Mouse (Mus musculus): ENCODE measurements around the gene Tox2.

Gene Tox2

GRCm38 (mm10) chr2:163309376-163309775 lies 106.5 kb downstream of the Tox2 start:
- TF ChIP-seq GATA4 (IDR thresholded peaks at IDR 0.05; ENCODE audit: insufficient replicate concordance, low read length), result no peak

GRCm38 (mm10) chr2:163310163-163310688 lies 107.3 kb downstream of the Tox2 start:
- TF ChIP-seq GATA4 (IDR thresholded peaks at IDR 0.05; ENCODE audit: insufficient replicate concordance, low read length), result no peak

- TF ChIP-seq GATA4 (IDR thresholded peaks at IDR 0.05; ENCODE audit: insufficient replicate concordance, low read length), result no peak
Measured at GRCm38 (mm10) chr2:163317281-163317680, 114.4 kb downstream of the Tox2 start.

- no peak for TF ChIP-seq GATA4 (IDR thresholded peaks at IDR 0.05; ENCODE audit: insufficient replicate concordance, low read length)
Measured at GRCm38 (mm10) chr2:163318777-163319176, 115.9 kb downstream of the Tox2 start.

- no peak for TF ChIP-seq GATA4 (IDR thresholded peaks at IDR 0.05; ENCODE audit: insufficient replicate concordance, low read length)
Measured at GRCm38 (mm10) chr2:163323163-163323562, 120.2 kb downstream of the Tox2 start.

GRCm38 (mm10) chr2:163330742-163331141 lies 127.8 kb downstream of the Tox2 start:
- no peak for TF ChIP-seq GATA4 (IDR thresholded peaks at IDR 0.05; ENCODE audit: insufficient replicate concordance, low read length)

GRCm38 (mm10) chr2:163331423-163331822 lies 128.5 kb downstream of the Tox2 start:
- no peak for TF ChIP-seq GATA4 (IDR thresholded peaks at IDR 0.05; ENCODE audit: insufficient replicate concordance, low read length)

- no peak for TF ChIP-seq GATA4 (IDR thresholded peaks at IDR 0.05; ENCODE audit: insufficient replicate concordance, low read length)
Measured at GRCm38 (mm10) chr2:163332368-163333055, 129.6 kb downstream of the Tox2 start.

- no peak for TF ChIP-seq GATA4 (IDR thresholded peaks at IDR 0.05; ENCODE audit: insufficient replicate concordance, low read length)
Measured at GRCm38 (mm10) chr2:163340263-163340662, 137.3 kb downstream of the Tox2 start.

- TF ChIP-seq GATA4 (IDR thresholded peaks at IDR 0.05; ENCODE audit: insufficient replicate concordance, low read length), result no peak
Measured at GRCm38 (mm10) chr2:163343671-163344070, 140.7 kb downstream of the Tox2 start.

- no peak for TF ChIP-seq GATA4 (IDR thresholded peaks at IDR 0.05; ENCODE audit: insufficient replicate concordance, low read length)
Measured at GRCm38 (mm10) chr2:163344976-163345660, 142.2 kb downstream of the Tox2 start.

GRCm38 (mm10) chr2:163346497-163346896 lies 143.6 kb downstream of the Tox2 start:
- TF ChIP-seq GATA4 (IDR thresholded peaks at IDR 0.05; ENCODE audit: insufficient replicate concordance, low read length), result no peak

- no peak for TF ChIP-seq GATA4 (IDR thresholded peaks at IDR 0.05; ENCODE audit: insufficient replicate concordance, low read length)
Measured at GRCm38 (mm10) chr2:163347517-163348184, 144.7 kb downstream of the Tox2 start.

GRCm38 (mm10) chr2:163348677-163349076 lies 145.8 kb downstream of the Tox2 start:
- no peak for TF ChIP-seq GATA4 (IDR thresholded peaks at IDR 0.05; ENCODE audit: insufficient replicate concordance, low read length)

GRCm38 (mm10) chr2:163349411-163349810 lies 146.5 kb downstream of the Tox2 start:
- no peak for TF ChIP-seq GATA4 (IDR thresholded peaks at IDR 0.05; ENCODE audit: insufficient replicate concordance, low read length)

- TF ChIP-seq GATA4 (IDR thresholded peaks at IDR 0.05; ENCODE audit: insufficient replicate concordance, low read length), result no peak
Measured at GRCm38 (mm10) chr2:163350443-163350842, 147.5 kb downstream of the Tox2 start.
